Mouse (Mus musculus) v-Abl transformed pro-B cells (cell line): ENCODE results near the gene Abcc8.

Source experiments
- in situ Hi-C, 2 experiments: fragments of 400-800 bp; cut with MboI; formaldehyde crosslinking; loops; one replicate each; pipeline ENCODE4 v1.15.1; 2025; ENCODE audit not compliant: unreplicated experiment in 2 of 2

Abcc8 gene

GRCm38 (mm10) chr7:46162132-46162727 lies 17.6 kb downstream of the Abcc8 start:
- in situ Hi-C loops: no loop called here

- in situ Hi-C loops: no loop called here
These were observed 18.2 kb downstream of the Abcc8 start for GRCm38 (mm10) chr7:46161615-46162014.

- in situ Hi-C loops: no loop called here
These were observed 22.1 kb downstream of the Abcc8 start for GRCm38 (mm10) chr7:46157746-46158145.

- in situ Hi-C loops: no loop called here
These were observed 25.0 kb downstream of the Abcc8 start for GRCm38 (mm10) chr7:46154498-46155488.

- in situ Hi-C loops: no loop called here
These were observed 26.9 kb downstream of the Abcc8 start for GRCm38 (mm10) chr7:46152819-46153351.

- in situ Hi-C loops: no loop called here
These were observed 32.4 kb downstream of the Abcc8 start for GRCm38 (mm10) chr7:46147417-46147816.

GRCm38 (mm10) chr7:46146675-46147308 lies 33.0 kb downstream of the Abcc8 start:
- in situ Hi-C loops: no loop called here

- in situ Hi-C loops: no loop called here
These were observed 35.8 kb downstream of the Abcc8 start for GRCm38 (mm10) chr7:46144061-46144460.

- in situ Hi-C loops: no loop called here
These were observed 41.4 kb downstream of the Abcc8 start for GRCm38 (mm10) chr7:46138329-46138930.

GRCm38 (mm10) chr7:46133858-46134257 lies 46.0 kb downstream of the Abcc8 start:
- in situ Hi-C loops: no loop called here

GRCm38 (mm10) chr7:46132229-46132628 lies 47.6 kb downstream of the Abcc8 start:
- in situ Hi-C loops: no loop called here

GRCm38 (mm10) chr7:46131806-46132205 lies 48.0 kb downstream of the Abcc8 start:
- in situ Hi-C loops: no loop called here

- in situ Hi-C loops: no loop called here
These were observed 48.6 kb downstream of the Abcc8 start for GRCm38 (mm10) chr7:46131266-46131665.

- in situ Hi-C loops: no loop called here
These were observed 49.1 kb downstream of the Abcc8 start for GRCm38 (mm10) chr7:46130723-46131122.

GRCm38 (mm10) chr7:46129463-46130179 lies 50.2 kb downstream of the Abcc8 start:
- in situ Hi-C loops: no loop called here

- in situ Hi-C loops: no loop called here
These were observed 51.6 kb downstream of the Abcc8 start for GRCm38 (mm10) chr7:46128196-46128595.

- in situ Hi-C loops: no loop called here
These were observed 54.5 kb downstream of the Abcc8 start for GRCm38 (mm10) chr7:46125340-46125739.

- in situ Hi-C loops: loop anchor here in 1 of 2 experiments (5.0 kb wide), 1 partner anchor 43 kb away; no protein-coding TSS in a partner anchor
These were observed 55.4 kb downstream of the Abcc8 start for GRCm38 (mm10) chr7:46124460-46124859.

- in situ Hi-C loops: loop anchor here in 1 of 2 experiments (5.0 kb wide), 1 partner anchor 44 kb away; no protein-coding TSS in a partner anchor
These were observed 56.9 kb downstream of the Abcc8 start for GRCm38 (mm10) chr7:46122964-46123363.

GRCm38 (mm10) chr7:46117035-46117434 lies 62.8 kb downstream of the Abcc8 start:
- in situ Hi-C loops: no loop called here
